Mouse (Mus musculus) R1 (cell line): ENCODE data around the gene Wdfy4.

ENCODE experiments used
- DNase-seq: peaks from one replicate; pipeline ENCODE4 v3.0.0-alpha.2; 2018; ENCODE audit warnings: low read depth, low spot score

Wdfy4 gene

GRCm38 (mm10) chr14:33189849-33190423, 4.6 kb upstream of the Wdfy4 start:
- peak; percentile 15 for DNase-seq

DNA sequence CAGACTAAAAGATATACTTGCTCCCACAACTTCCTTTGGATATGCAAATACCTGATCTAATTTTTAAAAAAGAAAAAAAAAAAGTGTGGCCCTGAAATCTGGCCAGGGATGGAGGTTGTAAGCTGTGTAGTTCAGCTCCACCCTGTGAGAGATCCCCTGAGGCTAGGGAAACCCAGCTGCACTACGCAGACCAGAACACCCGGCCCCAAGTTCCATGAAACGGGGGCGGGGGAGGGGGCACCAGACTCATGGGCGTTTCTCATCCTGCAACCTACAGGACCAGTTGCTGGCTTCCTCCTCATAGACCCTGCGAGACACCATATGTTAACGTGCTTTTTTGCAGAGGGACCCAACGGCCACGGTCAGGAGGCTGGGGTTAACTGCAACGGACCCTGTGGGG, 3.9 kb upstream of the Wdfy4 start:
- no peak for DNase-seq

DNA sequence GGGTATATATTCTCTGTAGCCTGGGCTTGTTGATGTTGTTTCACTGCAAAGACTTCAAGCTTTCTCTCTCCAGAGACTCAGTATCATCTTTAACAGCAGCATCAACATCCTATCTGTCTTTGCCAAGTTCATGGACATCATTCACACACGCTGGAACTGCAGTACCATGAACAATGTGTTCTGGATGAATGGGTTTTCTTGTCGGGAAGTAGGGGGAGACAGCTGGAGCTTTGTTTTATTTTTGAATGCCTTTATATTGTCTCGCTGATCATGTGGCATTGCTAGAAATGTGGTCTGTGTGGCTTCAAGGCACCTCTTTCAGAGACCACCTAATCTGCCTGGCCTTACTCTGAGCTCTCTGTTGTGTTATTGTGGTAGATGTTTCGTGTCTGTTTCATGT, 1.9 kb upstream of the Wdfy4 start:
- no peak for DNase-seq

GRCm38 (mm10) chr14:33180102-33180501, 5.2 kb downstream of the Wdfy4 start:
- DNase-seq = no peak

DNA sequence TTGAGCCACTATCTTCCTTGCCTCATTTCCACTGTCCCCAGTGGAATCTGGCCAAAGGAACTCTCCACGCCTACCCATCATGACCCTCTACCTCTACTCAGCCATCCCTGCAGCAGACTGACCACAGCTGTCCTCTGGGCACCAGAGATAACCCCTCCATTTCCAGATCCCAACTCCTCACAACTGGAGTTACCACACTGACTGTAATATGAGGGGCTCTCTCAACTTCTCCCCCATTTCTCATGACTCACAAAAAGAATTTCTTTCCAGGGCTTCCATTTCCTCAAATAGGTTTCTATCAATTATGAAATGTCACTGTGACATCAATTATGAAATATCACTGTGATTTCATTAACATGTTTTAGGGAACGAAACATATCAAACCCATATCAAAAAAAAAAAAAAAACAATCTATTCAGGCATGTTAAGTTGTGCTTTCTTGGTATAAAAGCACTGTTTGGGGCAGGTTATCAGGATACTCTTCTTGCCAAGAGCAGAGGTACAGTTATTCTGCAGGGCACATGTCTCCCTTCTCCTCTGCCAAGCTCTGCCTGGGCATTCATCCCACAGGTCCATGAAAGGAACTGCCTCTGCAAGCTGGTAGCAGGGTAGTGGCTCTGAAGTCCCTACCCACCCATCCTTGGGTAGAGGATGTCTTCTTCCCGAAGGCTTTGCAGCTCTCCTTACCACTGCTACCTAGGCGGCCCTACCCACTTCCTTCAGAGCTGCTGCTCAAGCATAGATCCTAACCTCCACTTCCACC, 10.1 kb downstream of the Wdfy4 start:
- DNase-seq = no peak

DNA sequence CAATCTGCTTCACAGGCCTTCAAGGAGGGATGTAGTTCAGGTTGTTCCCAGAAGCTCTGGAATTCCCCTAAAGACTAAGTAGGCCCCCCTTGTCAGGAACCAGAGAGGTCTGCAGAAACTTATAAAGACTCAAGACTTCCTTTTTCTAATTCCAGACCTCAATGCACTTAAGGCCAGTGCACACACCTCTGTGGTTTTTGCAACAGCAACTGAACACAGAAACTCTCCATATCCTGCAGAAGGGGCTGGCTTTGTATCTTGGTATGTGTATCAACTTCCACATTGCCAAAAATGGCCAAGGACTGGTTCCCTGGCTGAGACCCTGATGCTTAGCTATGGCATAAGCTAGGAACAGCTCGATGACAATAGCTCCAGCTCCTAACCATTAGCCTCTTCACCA, 13.4 kb downstream of the Wdfy4 start:
- no peak for DNase-seq

DNA sequence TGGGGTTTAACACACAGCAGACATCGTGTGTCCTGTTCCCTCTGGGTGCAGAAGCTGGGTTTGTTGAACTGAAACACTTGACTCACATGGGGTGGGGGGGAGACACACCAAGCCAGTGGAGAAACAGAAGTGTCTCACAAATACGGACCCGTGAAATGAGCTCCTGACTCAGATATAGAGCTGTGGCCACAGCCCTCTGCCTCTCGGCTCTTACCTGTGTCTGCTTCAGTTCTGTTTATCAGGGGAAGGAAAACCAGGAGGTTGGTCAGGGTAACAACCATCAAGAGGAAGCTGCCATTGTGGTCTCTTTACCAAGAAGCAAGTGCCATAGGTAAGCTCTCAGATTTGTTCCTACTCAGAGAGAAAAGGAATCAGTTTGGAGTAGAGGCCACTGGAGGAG, 16.6 kb downstream of the Wdfy4 start:
- DNase-seq = no peak

GRCm38 (mm10) chr14:33162238-33162637, 23.1 kb downstream of the Wdfy4 start:
- no peak for DNase-seq

DNA sequence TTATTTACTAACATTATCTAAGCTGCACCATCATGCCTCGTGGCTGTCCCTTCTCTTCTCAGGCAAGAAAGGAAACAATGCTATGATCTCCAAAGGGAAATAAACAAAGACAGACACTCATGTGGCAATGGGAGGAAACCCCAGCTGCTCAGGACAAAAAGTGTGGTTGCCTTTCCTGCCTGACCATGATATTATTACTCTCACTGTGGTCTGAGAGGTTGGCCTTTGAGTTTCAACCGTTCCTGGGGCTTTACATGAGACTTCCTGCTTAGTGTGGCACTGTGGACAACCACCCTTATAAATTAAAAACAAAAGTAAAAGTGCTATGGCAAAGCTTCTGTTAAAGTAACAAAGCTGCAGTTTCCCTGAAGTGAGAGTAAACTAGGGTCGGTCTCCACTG, 27.0 kb downstream of the Wdfy4 start:
- no peak for DNase-seq

DNA sequence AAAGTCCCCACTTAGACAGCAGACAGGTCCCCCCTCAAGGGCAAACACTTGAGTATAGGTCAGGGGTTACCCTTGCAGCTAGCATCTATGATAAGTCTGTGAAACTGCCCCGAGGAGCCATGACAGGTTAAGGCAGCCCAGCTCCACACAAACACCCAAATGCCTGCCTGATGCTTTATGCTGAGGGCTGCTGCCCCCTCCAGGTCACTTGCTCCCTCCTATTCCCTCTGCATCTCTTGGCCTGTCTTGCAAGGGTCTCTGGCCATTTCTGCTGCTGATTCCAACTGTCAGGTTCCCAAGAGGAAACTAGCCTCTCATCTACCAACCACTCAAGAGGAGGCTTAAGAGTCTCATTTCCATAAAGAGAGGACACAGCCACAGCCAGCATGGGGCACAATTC, 32.4 kb downstream of the Wdfy4 start:
- DNase-seq = peak; percentile 46

DNA sequence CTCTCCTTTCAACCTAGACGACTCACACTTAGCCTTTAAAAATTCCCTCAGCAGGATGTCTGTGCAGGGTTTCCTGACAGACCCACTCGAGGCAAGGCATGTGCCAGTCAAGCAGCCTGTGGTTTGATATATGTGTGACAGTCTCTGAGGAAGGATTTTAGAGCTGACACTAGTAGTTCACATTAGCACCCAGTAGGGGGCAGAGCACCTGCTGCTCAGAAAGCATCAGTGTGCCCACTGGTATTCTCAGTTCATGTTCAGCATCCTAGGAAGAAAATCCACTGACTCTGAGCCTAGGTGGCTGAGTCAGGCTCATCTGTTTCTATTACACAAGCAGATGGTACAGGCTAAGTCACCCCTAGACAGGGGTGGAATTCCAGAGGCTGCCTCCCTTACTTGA, 39.0 kb downstream of the Wdfy4 start:
- peak; percentile 16 for DNase-seq

- peak; percentile 8 for DNase-seq
Observed at GRCm38 (mm10) chr14:33136843-33137242, 48.5 kb downstream of the Wdfy4 start.

DNA sequence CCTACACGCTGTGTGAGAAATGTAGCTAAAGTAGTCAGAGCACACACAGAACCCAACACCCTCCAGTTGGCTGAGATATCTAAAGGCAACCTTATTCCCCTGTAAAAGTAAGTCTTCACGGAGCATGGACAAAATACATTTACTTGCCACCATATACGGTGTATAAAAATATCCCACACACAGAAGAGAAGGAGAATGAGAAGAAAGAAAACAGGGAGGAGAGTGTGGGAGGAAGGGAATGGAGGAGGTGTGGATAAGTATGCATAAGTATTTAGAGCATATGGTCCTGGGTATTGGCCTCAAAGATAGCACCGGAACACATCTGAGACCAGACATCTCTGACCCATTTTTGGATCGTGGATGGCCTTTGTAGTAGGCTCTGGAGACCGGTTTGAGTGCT, 50.1 kb downstream of the Wdfy4 start:
- no peak for DNase-seq

GRCm38 (mm10) chr14:33131044-33131758, 54.1 kb downstream of the Wdfy4 start:
- peak; percentile 74 for DNase-seq

DNA sequence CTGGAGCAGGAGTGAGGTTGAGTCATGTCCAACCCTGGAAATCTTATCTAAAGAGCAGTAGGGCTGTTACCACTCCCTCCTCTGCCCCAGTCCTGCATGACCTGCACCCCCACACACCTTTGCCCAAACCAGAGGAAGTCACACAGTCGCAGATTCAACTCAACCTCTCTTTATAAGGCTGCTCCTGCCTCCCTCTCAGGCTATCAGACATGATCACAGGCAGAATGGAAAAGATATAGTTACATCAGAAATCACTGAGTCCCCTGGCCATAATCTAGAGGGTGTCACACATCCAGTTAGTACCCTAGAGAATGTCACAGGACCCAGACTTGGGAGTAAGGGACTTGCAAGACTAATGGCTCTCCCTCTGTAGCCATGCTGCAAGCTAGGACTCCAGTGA, 68.7 kb downstream of the Wdfy4 start:
- no peak for DNase-seq

GRCm38 (mm10) chr14:33104809-33105208, 80.5 kb downstream of the Wdfy4 start:
- DNase-seq = no peak

DNA sequence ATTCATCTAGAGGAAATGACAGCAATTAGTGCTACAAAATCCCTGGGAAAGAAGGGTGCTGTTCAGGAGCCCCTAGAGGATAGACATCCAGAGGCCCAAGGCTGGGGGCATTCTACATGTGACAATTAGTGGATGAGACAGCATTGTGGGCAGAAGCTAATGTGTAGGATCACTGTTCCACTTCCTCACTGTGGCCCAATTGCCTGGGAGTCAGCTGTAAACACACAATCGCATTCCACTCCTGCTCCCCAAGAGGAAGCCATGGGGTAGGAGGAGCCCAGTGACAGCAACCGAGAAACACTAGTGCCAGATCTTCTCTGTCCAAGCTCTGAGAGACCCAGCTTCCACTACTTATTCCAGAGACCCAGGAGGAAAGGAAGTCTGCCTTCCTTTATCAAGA, 83.7 kb downstream of the Wdfy4 start:
- no peak for DNase-seq

DNA sequence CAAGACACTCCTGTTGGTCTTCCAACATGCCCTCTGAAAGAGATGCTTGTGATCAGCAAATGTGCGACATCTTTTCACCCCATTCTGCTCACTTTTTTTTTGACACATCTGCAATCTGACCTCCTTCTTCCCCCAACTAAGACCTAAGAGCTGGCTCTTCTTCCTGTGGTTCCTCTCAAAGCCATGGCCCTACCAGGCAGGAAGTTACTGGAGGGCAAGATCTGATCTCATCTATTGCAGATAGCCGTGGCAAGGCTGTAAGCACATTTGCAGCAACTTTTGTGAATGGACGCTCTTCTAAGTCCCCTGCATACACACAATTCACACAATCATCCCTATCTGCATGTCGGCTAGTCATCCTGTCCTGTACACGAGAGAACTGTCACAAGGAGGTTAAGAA, 85.4 kb downstream of the Wdfy4 start:
- DNase-seq = no peak

DNA sequence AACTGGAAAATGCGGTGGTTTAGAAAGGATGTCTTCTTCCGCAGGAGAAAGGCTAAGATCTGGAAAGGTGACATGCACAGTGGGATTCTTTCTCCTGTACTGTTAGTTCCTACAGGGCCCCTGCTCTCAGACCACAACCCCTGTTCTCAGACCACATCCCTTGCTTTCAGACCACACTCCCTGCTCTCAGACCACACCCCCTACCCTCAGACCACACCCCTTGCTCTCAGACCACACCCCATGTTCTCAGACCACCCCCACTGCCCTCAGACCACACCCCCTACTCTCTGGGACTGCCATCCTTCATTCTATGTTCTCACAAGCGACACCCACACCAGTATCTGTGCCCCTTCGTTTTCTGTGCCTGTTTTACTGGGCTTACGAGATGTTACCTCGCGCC, 86.2 kb downstream of the Wdfy4 start:
- peak; percentile 67 for DNase-seq

DNA sequence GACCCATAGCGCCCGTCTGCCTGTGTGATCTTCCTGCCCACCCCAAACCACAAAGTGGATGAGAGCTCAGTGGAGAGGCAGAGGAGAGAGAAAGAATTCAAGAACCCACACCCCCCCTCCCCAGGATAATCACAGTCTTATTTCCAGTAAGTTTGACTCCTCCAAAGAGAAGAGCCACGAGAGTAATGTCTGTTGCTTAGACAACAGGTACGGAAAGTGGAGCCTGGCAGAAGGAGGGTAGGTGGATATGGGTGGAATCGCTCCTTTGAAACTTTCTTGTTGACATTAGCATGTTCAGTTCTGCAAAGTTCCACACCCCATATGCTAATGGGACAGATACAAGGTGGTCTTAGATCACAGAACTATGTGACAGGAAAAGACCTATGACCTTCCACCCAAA, 88.8 kb downstream of the Wdfy4 start:
- no peak for DNase-seq

DNA sequence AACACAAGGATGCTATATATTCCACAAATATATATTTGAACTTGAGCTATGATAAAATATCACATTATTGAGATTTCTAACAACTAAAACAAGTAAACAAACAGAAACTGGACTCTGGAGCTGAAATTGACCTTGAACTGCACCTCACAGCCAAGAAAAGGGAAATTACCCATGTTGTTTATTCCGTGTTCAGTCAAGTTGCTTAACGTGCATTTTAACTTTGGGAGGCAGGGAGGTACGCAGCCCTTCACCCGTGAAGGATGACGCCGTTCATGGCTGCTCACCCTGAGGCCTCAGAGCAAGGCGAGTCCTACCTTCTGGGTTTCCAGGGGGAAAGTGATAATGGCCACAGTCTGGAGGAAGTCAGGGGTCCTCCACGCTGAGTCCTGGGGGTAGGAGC, 102.0 kb downstream of the Wdfy4 start:
- DNase-seq = no peak

- no peak for DNase-seq
Observed at GRCm38 (mm10) chr14:33082301-33082700, 103.0 kb downstream of the Wdfy4 start.

- no peak for DNase-seq
Observed at GRCm38 (mm10) chr14:33081370-33081860, 103.9 kb downstream of the Wdfy4 start.
